Mouse (Mus musculus): Measurements from ENCODE around the gene Gramd1b.

Gramd1b gene

DNA sequence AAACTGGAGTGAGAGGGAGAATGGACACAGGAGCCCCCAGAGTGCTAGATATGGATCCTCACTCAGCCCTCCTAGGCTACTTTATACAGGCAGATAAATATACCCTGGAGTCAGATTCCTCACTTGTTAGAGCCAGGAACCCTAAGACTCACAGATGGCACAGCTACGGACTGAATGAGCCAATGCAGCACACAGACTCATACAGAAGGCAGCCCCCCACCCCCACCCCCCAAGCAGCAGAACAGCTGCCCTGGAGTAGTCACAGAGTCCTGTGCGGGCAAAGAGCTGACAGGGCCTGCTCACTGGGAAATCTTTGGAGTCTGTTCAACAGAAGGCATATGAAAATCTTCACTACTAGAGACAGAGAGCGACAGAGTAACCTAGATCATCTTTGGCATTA lies 223.9 kb downstream of the Gramd1b start:
- DNase-seq (ENCODE audit: low spot score) = no peak

- DNase-seq (ENCODE audit: low spot score) = no peak
Measured at GRCm38 (mm10) chr9:40304243-40304642, 226.9 kb downstream of the Gramd1b start.

DNA sequence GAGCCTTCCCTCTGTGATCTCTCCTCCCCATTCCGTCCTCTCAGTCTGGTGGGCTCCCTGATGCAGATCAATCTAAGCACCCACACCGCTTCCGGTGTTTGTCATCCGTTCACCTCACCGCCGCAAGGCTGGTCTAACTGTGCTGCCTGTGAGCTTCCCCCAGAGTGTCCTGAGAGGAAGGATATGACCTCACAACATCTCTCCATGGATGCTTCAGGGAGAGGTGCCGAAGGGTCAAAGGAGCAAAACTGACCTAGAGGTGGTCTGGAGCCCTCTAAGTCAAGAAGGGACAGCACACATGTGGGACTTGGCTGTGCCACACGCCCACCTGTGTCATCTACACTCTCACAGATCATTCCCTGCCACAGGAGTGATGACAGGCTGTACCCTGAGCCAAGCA lies 228.8 kb downstream of the Gramd1b start:
- DNase-seq (ENCODE audit: low spot score) = no peak

- no peak for DNase-seq (ENCODE audit: low spot score)
Measured at GRCm38 (mm10) chr9:40301475-40301874, 229.7 kb downstream of the Gramd1b start.

DNA sequence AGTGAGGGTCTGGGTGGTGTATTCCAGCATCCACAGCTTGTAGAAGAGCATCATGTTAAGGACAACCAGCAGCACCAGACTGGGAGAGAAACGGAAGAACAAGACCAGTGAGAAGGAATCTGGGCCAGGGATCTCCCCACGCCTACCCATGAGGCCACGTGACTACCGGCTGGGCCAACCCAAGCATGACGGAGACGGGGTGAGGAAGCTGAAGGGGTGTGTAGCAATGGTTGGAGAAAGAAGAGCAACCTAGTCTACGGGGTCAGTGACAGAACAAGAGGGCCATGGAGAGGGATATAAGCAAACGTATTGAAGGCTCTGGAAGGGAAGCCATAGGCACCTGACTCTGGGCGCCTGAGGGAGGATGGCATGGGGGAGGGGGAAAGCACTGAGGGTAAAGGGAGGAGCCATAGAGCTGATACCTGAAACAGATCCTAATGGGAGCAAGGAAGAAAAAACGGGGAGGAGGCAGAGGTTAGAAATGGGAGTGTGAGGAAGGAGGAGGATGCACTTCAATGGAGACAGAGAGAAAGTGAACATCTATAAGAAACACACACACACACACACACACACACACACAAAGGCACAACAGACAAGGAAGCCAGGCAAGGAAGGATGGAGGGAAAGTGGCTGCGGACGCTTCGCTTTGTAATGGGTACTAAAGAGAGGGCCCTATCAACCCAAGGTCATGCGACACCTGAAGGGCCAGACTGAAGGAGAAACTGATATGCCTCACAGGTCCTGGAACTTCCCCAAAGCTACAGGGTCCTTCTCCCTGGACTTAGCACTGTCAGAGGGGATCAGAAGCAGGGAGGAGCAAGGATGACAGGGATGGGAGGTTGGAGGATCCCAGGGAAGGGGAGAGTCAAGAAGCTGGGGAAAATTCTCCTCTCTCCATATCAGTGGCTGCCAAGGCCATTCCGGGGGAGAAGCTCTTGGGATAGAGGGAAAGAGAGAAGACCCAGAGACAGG lies 230.9 kb downstream of the Gramd1b start:
- no peak for DNase-seq (ENCODE audit: low spot score)

GRCm38 (mm10) chr9:40299323-40299722 lies 231.9 kb downstream of the Gramd1b start:
- no peak for DNase-seq (ENCODE audit: low spot score)

GRCm38 (mm10) chr9:40297969-40298368 lies 233.2 kb downstream of the Gramd1b start:
- no peak for DNase-seq (ENCODE audit: low spot score)

DNA sequence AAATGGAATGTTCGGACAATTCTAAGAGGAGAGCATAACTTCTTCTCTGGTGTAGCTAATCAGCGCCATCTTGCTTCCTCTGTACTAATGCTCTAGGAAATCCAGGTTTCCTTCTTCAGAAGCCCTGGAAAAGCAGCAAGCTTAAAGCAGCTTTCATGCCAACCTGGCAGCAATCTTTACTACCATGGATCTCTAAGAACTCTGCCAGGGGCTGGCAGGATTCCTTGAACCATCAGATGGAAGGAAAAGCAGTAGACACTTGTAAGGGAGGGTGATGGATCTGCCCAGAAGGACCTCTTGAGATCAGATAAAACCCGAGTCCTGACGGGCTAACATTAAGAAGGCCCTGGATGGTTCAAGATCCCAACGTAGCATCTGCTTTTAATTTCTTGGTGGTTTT lies 234.9 kb downstream of the Gramd1b start:
- no peak for DNase-seq (ENCODE audit: low spot score)

GRCm38 (mm10) chr9:40294866-40295265 lies 236.3 kb downstream of the Gramd1b start:
- DNase-seq (ENCODE audit: low spot score) = no peak

- DNase-seq (ENCODE audit: low spot score) = no peak
Measured at GRCm38 (mm10) chr9:40294210-40294609, 237.0 kb downstream of the Gramd1b start.

GRCm38 (mm10) chr9:40293740-40294139 lies 237.4 kb downstream of the Gramd1b start:
- DNase-seq (ENCODE audit: low spot score) = no peak

- DNase-seq (ENCODE audit: low spot score) = no peak
Measured at GRCm38 (mm10) chr9:40293286-40293685, 237.9 kb downstream of the Gramd1b start.

DNA sequence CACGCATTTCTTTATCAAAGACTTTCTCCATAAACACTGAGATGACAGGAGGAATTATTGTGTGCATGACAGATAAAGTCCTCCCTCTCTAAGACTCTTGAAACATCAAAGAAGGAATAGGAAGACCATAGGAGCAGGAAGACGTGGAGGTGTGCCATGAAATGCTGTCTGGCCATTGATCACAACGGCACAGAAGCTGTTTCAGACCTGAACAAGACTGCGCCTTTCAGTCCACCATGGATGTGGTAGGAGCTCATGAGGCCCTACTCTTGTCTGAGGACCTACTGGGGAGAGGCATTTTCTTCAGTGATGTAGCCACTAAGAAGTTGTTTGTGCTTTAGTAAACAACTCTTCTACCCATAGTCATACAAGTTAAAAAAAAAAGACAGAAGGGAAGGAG lies 238.7 kb downstream of the Gramd1b start:
- no peak for DNase-seq (ENCODE audit: low spot score)

- no peak for DNase-seq (ENCODE audit: low spot score)
Measured at GRCm38 (mm10) chr9:40282968-40283367, 248.2 kb downstream of the Gramd1b start.

GRCm38 (mm10) chr9:40279438-40279837 lies 251.7 kb downstream of the Gramd1b start:
- DNase-seq (ENCODE audit: low spot score) = no peak

GRCm38 (mm10) chr9:40277671-40278070 lies 253.5 kb downstream of the Gramd1b start:
- DNase-seq (ENCODE audit: low spot score) = no peak

GRCm38 (mm10) chr9:40275904-40276303 lies 255.3 kb downstream of the Gramd1b start:
- no peak for DNase-seq (ENCODE audit: low spot score)

GRCm38 (mm10) chr9:40272822-40273221 lies 258.4 kb downstream of the Gramd1b start:
- DNase-seq (ENCODE audit: low spot score) = no peak

- DNase-seq (ENCODE audit: low spot score) = no peak
Measured at GRCm38 (mm10) chr9:40271075-40271474, 260.1 kb downstream of the Gramd1b start.

DNA sequence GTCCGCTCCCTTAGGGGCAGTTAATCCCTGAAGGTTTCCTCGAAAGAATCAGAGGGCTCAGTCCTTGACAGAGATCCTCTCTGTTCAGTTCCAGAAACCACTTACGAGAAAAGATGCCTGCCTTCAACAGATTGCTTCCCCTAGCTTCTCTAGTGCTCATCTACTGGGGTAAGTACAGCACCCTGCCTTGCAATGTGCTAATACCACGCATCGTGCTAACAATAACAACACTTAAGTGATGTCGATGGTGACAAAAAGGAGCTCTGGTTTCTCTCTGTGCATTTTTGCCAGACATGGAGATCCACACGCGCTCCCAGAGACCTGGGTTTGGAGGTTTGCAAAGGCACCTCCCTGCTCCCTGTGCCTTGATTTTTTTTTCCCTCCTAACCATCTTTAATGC lies 261.3 kb downstream of the Gramd1b start:
- no peak for DNase-seq (ENCODE audit: low spot score)

DNA sequence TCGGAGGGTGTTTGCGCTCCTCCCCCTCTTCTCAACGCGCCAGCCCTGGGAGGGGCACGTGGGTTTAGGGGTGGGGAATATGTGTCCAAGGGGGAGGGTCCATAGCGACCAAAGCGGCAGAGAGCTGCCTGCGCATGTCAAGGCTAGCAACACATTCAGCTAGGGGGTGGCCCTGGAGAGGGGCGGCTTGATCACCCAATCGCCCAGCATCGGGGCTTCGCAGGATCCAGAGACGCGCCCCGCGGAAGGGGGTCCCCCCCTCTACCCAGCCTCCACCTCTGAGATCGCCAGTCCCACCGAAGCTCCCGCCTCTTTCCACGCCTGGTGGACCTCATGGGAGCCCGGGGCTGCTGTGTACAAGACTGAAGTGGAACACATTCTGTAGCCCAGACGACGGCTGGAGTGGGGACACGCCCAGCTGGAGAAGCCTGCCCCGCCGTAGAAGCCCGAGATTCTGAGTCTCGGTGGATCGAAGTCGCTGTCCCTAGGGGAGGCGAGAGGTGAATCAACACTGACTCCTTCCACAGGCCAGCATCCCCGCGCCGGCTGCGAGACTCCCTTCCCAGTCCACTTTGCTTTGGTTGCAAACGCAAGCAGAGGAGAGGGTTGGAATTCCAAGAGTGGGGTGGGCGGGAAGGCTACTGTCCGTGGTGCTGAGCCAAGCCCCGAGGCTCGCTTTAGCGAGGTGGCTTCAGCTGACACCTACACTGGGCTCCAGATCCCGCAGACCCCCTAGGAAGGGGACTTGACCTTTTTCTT lies 261.9 kb downstream of the Gramd1b start, which contains the start of gene Scn3b:
Gene Scn3b (plus strand): TSS at position 115 of the 759 bp plus-strand sequence.
- peak; percentile 60 for DNase-seq (ENCODE audit: low spot score)

DNA sequence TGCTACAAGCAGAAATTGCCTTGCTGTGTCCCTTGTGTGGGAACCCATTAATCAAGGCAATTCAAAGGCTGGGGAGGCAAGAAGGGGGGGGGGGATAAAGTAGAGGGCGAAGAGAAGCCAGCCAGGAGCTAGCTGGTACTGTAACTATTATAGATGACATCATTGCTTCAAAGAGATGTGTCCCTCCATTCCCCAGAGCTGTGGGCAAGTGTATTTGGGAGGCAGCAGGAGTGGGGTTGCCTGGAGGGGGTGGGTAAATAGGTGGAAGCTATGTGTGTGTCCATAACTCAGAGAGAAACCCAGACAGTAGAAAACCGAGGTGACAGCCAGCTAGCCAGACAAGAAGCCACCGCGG lies 262.5 kb downstream of the Gramd1b start:
- DNase-seq (ENCODE audit: low spot score) = no peak

Data from yolk sac, embryonic 10.5 days (tissue).